Mouse (Mus musculus) kidney, postnatal 25 days (tissue): ENCODE data around the gene Zbtb22.
A peak's percentile ranks its signal among the peaks of the same experiment; 100 is the strongest.
"Not testable (repeated sequence)": the region's sequence is repeated elsewhere in the genome, so short reads cannot be mapped to it uniquely, and the experiment has no call there.

Experiments used
- DNase-seq, 2 experiments: peaks; one replicate each; pipeline ENCODE4 v3.0.0; 2021; ENCODE audit warnings: mixed read lengths in 2 of 2

The Zbtb22 gene

GRCm38 (mm10) chr17:33904835-33905234 is 10.9 kb upstream of the Zbtb22 start, which contains the start of gene Platr17:
Platr17 (plus strand) TSS chr17:33905135.
- not testable (repeated sequence) for DNase-seq

- DNase-seq, result peak; percentile 60 to 70
Measured at GRCm38 (mm10) chr17:33908331-33909076, 7.2 kb upstream of the Zbtb22 start.

DNA sequence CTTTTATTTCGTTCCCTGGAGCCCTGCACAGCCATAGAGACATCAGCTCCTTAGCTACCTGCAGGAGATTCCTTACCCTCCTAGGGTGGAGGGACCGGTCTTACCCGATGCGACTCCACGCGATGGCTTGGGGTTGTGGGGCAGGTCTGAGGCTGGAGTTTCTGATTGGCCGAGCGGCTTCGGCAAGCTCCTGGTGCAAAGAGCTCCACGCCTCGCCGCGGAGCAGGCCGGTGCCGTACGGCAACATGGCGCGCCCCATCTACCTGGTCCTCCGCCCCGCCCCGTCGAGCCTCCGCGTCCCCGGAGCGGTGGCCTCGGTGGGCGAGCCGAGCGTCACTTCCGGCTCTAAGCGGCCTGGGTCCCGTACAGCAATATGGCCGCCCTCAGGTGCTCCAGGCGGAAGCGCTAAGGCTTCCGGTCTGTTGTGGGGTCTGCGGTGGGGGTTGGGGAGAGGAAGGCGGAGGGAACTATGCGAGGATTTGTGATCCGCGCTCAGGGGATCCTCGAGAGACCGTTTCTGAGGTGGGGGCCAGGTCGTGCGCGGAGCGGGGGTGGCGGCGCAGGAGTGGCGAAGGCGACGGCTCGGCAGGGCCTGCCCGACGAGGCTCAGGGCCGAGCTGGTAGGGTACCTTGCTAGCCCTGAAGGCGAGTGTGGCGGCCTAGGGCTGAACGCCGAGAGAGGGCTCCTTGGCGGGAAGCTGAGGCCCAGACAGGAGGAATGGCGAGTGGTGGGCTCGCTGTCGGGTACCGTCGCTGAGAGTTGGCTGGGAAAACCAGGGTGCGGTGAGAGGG is 6.4 kb upstream of the Zbtb22 start, which contains the start of gene Daxx:
TSS of gene Daxx (plus strand) at position 338 of the 792 bp plus-strand sequence.
- peak; percentile 98 to 99 for DNase-seq

GRCm38 (mm10) chr17:33909869-33910250 is 5.8 kb upstream of the Zbtb22 start:
- peak; percentile 62 to 75 for DNase-seq

GRCm38 (mm10) chr17:33910346-33911051 is 5.2 kb upstream of the Zbtb22 start:
- DNase-seq, result no peak

DNA sequence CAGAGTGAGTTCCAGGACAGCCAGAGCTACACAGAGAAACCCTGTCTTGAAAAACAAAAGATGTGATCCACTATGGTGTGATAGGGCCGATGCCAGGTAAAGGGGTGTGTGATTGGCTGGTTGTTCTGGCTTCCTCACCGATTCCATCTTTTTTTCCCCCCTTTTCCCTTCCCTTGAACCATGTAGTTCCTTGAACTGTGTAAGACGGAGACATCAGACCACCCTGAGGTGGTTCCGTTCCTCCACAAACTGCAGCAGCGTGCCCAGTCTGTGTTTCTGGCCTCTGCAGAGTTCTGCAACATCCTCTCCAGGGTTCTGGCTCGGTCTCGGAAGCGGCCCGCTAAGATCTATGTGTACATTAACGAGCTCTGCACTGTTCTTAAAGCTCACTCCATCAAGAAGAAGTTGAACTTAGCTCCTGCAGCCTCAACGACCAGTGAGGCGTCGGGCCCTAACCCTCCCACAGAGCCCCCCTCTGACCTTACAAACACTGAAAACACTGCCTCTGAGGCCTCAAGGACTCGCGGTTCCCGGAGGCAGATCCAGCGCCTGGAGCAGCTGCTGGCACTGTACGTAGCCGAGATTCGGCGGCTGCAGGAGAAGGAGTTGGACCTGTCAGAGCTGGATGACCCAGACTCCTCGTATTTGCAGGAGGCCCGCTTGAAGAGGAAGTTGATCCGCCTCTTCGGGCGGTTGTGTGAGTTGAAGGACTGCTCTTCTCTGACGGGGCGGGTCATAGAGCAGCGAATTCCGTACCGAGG is 4.5 kb upstream of the Zbtb22 start:
- DNase-seq, result no peak

DNA sequence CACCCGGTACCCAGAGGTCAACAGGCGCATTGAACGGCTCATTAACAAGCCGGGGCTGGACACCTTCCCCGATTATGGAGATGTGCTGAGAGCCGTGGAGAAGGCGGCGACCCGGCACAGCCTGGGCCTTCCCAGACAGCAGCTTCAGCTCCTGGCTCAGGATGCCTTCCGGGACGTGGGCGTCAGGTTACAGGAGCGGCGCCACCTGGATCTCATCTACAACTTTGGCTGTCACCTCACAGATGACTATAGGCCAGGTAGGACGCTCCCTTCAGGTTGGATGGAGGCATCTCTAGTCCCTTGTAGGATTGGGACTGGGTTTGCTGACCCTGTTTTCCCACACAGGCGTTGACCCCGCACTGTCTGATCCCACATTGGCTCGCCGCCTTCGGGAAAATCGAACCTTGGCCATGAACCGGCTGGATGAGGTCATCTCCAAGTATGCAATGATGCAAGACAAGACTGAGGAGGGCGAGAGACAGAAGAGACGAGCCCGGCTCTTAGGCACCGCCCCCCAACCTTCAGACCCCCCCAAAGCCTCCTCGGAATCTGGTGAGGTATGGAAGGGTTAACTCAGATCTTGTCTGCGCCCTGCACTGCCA is 3.8 kb upstream of the Zbtb22 start:
- DNase-seq, result no peak

DNA sequence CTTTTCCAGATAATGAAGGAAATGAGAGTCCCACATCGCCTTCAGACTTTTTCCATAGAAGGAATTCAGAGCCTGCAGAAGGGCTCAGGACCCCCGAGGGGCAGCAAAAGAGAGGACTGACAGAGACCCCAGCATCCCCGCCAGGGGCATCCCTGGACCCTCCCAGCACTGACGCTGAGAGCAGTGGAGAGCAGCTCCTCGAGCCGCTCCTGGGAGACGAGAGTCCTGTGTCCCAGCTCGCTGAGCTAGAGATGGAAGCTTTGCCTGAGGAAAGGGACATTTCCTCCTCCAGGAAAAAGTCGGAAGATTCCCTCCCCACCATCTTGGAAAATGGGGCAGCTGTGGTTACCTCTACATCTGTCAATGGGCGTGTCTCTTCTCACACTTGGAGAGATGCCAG is 2.4 kb upstream of the Zbtb22 start:
- DNase-seq, result no peak

- no peak for DNase-seq
Measured at GRCm38 (mm10) chr17:33913905-33914304, 1.8 kb upstream of the Zbtb22 start.

- no peak for DNase-seq
Measured at GRCm38 (mm10) chr17:33914969-33915391, 724 bp upstream of the Zbtb22 start.

DNA sequence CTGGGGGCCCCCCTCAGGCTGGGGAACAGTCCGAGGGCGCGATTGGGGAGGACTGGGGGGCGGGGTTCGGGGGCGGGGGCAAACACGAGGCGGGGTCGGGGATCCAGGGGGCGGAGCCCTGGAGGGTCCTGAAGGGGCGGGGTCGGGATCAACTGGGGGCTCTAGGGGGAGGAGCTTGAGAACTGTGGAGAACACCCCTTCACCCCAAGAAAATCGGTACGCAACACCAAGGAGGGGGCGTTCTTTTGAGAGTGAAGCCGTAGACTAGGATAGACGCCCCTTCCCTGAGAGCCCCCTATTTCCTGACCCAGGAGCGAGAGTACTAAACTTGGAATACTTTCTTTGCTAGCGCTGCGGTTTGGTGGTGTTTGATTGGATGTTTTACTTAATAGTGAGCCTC is 590 bp downstream of the Zbtb22 start:
- no peak for DNase-seq

DNA sequence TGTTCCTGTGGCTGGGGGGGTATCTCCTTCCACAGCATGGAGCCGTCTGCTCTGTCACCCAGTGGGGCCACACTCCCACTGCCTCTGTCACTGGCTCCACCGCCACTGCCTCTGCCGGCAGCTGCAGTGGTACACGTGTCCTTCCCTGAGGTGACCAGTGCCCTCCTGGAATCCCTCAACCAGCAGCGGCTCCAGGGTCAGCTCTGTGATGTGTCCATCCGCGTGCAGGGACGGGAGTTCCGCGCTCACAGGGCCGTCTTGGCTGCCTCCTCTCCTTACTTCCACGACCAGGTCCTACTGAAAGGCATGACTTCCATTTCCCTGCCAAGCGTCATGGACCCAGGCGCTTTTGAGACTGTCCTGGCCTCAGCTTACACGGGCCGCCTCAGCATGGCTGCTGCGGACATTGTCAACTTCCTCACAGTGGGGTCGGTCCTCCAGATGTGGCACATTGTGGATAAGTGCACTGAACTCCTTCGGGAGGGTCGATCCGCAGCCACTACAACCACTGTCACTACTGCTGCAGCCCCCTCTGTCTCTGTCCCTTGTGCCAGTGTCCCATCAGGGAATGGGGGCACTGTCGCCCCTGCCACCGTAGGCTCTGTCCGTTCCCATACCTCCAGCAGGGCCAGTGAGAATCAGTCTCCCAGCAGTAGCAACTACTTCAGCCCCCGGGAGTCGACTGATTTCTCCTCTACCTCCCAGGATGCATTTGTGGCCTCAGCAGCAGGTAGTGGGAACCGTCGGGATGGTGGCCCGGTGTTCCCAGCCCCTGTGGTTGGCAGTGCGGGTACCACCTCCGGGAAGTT is 1.3 kb downstream of the Zbtb22 start:
- DNase-seq, result peak in 1 of 2 experiments; percentile 62

DNA sequence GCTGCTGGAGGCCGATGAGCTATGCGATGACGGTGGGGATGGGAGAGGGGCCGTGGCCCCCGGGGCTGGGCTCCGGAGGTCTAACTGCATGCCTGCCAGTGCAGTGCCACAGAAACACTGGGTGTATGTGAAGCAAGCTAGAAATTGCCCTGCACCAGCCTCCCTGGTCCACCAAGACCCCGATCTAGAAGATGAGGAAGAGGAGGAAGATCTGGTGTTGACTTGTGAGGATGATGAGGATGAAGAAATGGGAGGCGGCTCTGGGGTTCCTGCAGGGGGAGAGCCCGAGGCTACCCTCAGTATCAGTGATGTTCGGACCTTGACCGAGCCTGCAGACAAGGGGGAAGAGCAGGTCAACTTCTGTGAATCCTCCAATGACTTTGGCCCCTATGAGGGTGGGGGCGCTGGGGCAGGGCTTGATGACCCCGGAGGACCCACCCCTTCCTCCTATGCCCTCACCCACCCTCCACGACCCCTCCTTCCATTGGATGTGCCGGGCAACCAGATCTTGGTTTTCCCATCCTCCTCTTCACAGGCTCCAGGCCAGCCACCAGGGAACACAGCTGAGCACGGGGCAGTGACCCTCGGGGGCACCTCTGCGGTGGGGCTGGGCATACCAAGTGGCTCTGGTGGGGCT is 2.1 kb downstream of the Zbtb22 start:
- peak in 1 of 2 experiments; percentile 38 for DNase-seq

DNA sequence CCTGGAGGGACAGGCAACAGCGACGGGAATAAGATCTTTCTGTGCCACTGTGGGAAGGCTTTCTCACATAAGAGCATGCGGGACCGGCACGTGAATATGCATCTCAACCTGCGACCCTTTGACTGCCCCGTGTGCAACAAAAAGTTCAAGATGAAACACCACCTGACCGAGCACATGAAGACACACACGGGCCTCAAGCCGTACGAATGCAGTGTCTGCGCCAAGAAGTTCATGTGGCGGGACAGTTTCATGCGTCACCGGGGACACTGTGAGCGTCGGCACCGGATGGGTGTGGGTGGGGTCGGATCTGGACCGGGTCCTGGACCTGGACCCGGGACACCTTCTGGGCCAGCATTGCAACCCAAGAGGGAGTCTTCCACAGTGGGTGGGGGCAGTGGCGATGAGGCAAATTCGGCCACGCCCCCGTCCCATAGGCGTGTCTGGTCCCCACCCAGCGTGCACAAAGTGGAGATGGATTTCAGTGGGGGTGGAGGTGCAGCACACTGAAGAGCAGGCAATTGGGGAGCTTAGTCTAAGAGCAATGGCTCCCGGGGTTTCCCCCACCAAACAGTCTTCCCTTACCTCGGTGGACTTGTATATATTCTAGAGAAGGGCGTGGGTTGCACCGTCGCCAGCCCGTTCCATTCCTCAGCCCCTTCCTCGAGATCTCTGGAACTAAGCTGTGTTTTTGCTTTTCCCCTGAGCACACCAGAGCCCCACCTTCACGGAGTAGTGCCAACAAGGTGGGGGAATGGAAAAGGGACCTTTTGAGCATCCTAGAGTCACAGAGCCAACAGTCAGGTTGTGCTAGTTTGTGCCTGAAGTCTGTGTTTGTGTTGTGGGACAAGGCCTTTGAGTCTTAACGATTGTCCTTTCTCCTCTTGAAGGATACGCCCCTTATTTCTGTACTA is 2.8 kb downstream of the Zbtb22 start:
- DNase-seq, result peak in 1 of 2 experiments; percentile 54

DNA sequence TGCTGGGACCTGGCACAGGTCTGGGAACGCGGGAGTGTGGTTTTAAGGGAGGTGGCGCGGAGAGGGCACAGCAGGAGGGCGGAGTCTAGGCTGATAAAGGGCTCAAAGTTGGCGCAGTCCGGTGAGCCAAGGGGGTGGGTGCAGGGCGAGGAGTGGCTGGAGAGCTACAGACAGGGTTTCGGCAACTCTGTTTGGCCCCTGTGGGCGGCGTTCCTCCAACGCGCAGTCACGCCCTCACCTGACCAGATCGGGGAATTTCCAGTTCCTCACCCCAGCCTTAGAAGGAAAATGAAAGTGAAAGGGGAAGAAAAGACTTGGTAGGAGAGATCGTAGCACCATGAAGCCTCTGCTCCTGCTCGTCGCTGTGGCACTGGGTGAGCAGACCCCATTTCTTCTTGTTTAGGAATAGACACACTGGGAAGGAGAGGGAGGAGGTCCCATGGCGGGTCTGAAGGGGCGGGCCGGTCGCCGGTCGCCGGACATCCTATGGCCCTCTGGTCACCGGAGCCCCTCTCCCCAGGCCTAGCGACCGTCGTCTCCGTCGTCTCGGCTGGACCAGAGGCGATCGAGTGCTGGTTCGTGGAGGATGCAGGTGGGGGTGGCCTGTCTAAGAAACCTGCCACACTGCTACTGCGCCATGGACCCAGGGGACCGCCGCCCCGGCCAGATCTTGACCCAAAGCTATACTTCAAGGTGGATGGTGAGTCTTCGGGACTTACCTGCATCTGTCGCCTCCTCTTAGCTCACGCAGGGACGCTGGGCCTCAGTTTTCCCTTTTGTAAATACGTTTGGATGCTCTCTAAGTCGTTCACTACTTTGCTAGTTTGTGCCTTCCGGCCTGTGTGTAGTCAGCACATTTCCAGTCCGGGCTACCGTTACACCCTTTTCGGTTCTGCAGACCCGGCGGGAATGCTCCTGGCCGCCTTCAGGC is 3.9 kb downstream of the Zbtb22 start:
- DNase-seq, result peak; percentile 87 to 95

DNA sequence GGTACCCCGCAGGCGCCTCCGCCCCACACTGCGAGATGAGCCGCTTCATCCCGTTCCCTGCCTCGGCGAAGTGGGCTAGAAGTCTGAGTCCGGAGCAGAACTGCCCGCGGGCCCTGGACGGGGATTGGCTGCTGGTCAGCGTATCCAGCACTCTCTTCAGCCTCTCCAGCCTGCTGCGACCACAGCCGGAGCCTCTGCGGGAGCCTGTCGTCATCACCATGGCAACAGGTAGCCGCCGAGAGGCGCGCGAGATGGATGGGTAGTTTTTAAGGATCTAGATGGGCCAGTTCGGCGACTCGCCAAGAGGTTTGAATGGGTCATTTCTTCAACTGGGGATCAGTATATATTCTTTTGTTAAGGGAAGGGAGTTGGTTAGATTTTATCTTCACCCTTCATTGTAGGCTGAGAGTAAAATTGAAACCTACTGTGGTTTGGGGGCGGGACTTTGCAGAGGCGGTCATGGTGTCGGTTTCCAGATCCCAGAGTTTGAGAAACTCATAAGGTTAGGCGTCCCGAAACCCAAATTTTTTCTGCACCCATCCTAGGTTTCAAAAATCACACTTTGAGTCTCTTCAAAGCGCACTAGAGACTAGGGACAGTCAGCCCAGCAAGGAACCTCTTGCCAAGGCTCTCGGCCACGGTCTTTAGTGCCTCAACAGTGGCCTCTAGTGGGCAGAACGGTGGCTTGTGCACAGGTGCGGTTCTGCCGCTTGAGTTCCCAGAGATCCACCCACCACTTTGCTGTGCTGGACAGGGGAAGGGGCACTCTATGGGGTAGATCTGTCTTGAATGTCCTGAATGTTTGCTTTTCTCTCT is 4.8 kb downstream of the Zbtb22 start:
- peak; percentile 92 to 96 for DNase-seq

- peak in 1 of 2 experiments; percentile 38 for DNase-seq
Measured at GRCm38 (mm10) chr17:33921361-33921760, 5.7 kb downstream of the Zbtb22 start.
